Mouse (Mus musculus) heart, embryonic 14.5 days (tissue): ENCODE measurements around the gene Fermt3. TPM values are rescaled to one million over a fixed set of nuclear protein-coding genes. Genes with fewer than 3 reads are reported as not detected.

ENCODE experiments used
- ATAC-seq: fragments of 200-750 bp; cut with Nextera tagmentation; 2 replicates; pipeline ENCODE4 v1.8.0; 2017; ENCODE audit warnings: low read depth, moderate TSS enrichment; ENCODE audit not compliant: insufficient number of reproducible peaks, insufficient read depth, low FRiP score
- H3K27ac ChIP-seq, 2 experiments: fragments of 200-500 bp in 1 of 2; fragments of 300-500 bp in 1 of 2; sonication (generic) in 1 of 2; replicated peaks in 1 of 2; 2 replicates each; pipeline ENCODE4 v1.5.1; 2012 to 2014; ENCODE audit warnings: low read depth in 2 of 2, low read length in 2 of 2, control low read depth in 1 of 2, mild to moderate bottlenecking in 1 of 2, mixed read lengths in 1 of 2; ENCODE audit not compliant: control insufficient read depth in 1 of 2, insufficient read depth in 1 of 2
- H3K27me3 ChIP-seq: fragments of 300-500 bp; sonication (generic); 2 replicates; pipeline ENCODE4 v1.6.1; 2014; ENCODE audit warnings: mild to moderate bottlenecking, low read length, control low read depth; ENCODE audit not compliant: control insufficient read depth, insufficient read depth
- H3K36me3 ChIP-seq: fragments of 300-500 bp; sonication (generic); 2 replicates; pipeline ENCODE4 v1.6.1; 2014; ENCODE audit warnings: mild to moderate bottlenecking, control low read depth, low read length, mixed read lengths; ENCODE audit not compliant: control insufficient read depth, insufficient read depth
- H3K4me1 ChIP-seq, 2 experiments: fragments of 200-500 bp in 1 of 2; fragments of 300-500 bp in 1 of 2; sonication (generic) in 1 of 2; 2 replicates each; pipeline ENCODE4 v1.6.1; 2012 to 2014; ENCODE audit warnings: low read length in 2 of 2, control low read depth in 1 of 2, mixed read lengths in 1 of 2; ENCODE audit not compliant: control insufficient read depth in 2 of 2, insufficient read depth in 2 of 2
- H3K4me2 ChIP-seq: fragments of 300-500 bp; sonication (generic); 2 replicates; pipeline ENCODE4 v1.6.1; 2014; ENCODE audit warnings: mild to moderate bottlenecking, low read length
- H3K4me3 ChIP-seq, 2 experiments: fragments of 200-500 bp in 1 of 2; fragments of 300-500 bp in 1 of 2; sonication (generic) in 1 of 2; 2 replicates each; pipeline ENCODE4 v1.5.1; 2012 to 2014; ENCODE audit warnings: low read length in 2 of 2, mild to moderate bottlenecking in 2 of 2, control low read depth in 1 of 2, low read depth in 1 of 2, moderate library complexity in 1 of 2; ENCODE audit not compliant: control insufficient read depth in 1 of 2, insufficient read depth in 1 of 2
- H3K9ac ChIP-seq: fragments of 300-500 bp; sonication (generic); 2 replicates; pipeline ENCODE4 v1.6.1; 2014; ENCODE audit warnings: mild to moderate bottlenecking, low read length
- H3K9me3 ChIP-seq: fragments of 300-500 bp; sonication (generic); 2 replicates; pipeline ENCODE4 v1.6.1; 2016; ENCODE audit warnings: low read length, control low read depth; ENCODE audit not compliant: control insufficient read depth
- WGBS: fragments of 180-500 bp; shearing (Covaris S2); extraction: QIAGEN DNeasy Blood & Tissue Kit; methylation state at CpG from one replicate; pipeline ENCODE4 v1.1.7; 2014; 5-methylcytosine and 5-hydroxymethylcytosine counted together
- polyA plus RNA-seq: library from polyadenylated mRNA; unstranded; fragments of >200 nt; fragmentation: Nextera tagmentation; extraction: Ambion mirVana; gene quantifications from 2 replicates; pipeline ENCODE4 v1.2.1, GENCODE M21; 2014

Gene Fermt3
- polyA plus RNA-seq, 1 experiment from 2014 or later = 5.2 TPM

DNA sequence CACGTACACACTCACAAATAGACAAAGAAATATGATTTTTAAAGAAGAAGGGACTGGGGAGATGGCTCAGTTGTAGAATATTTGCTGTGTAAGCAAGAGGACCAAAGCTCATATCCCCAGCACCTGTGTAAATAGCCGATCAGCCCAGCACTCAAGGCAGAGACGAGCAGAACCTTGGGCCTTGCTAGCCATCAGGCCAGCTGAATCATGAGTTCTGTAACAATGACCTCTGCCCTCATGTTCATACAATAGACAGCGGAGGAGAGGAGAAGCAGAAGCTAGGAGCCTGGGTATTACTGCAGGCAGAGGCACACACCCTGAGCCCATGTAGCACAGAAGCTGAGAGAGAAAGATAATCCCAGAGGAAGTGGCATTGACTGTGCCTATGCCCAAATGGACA lies 6.8 kb downstream of the Fermt3 start:
- ATAC-seq = no peak
- Histone ChIP-seq H3K4me1 (no peaks in the 10 kb centered on the region), H3K9me3 (no peaks in the 10 kb centered on the region), H3K4me3 (no peak overlapping the region), H3K27ac (no peak overlapping the region), H3K27me3 (no peaks in the 10 kb centered on the region), H3K36me3 (no peaks in the 10 kb centered on the region), H3K4me2 (no peak overlapping the region), H3K9ac (no peak overlapping the region)
- WGBS = 85% methylated on average over 4 of the region's 4 CpGs

DNA sequence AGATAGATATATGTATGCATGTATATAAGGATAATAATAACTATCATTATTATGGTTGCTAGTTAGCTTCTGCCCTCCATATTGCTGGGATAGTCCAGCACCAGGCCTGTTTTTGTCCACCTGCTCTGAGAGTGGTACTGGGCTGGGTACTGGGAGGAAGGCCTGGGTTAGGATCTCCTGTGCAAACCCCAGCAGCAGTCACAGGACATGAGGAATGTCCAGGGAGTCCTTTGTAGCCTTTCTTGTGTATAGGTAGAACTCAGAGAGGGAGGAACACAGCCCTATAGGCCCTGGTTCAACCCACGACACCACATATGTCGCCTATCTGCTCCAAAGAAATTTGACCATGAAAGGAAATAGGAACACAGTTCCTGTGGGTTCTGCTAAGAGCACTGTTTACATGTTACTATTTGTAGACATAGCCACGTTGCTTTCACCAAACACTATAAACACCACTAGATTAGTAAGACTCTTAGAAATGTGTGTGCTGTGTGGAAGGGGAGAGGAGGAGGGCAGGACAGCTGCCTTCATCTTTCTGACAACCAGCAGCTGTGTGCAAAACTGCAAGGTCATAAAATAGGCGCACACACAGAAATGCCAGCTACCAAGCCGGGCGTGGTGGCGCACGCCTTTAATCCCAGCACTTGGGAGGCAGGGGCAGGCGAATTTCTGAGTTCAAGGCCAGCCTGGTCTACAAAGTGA lies 12.2 kb downstream of the Fermt3 start:
- H3K36me3 ChIP-seq = no peaks in the 10 kb centered on the region
- no peaks in the 10 kb centered on the region for H3K9me3 ChIP-seq
- ATAC-seq = no peak
- peaks cover 2 to 6% of the 10 kb centered on the region in 2 experiments; a peak in 1 of 4 replicates for H3K4me1 ChIP-seq
- H3K27me3 ChIP-seq = no peaks in the 10 kb centered on the region
- no peak overlapping the region for H3K27ac ChIP-seq
- H3K9ac ChIP-seq = no peak overlapping the region
- WGBS = 80% methylated on average over 9 of the region's 9 CpGs
- no peak overlapping the region for H3K4me3 ChIP-seq
- no peak overlapping the region for H3K4me2 ChIP-seq

DNA sequence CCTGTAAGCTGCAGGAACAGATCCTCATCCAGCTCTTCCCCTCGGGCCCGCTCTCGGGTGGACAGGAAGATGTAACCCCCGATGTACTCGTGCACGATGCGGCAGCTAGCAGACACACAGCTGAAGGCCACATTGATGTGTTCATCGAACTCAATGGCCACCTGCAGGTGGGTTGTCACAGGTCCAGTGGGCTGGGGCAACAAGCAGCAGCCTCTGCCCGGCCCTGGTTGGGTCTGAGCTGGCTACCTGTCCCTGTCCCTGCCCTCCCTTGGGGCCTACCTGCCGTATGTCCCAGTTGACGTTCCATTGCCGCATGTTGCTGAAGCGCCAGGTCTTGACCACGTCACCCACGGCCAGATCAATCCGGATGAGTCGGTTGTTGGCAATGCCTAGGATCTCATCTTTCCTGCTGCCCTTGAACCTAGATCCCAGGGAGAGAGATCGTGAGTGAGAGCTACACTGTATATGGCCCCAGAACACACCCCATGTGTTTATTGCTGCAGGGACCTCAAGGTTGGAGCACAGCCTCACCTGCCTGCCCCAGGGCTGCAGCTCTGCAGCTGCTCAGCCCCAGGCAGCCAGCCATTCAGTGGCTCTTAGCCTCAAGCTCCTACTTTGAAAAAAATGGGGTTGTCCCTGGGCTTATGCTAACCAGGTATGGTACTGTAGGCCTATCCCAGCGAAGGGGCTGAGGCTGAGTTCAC lies 19.8 kb downstream of the Fermt3 start:
- H3K4me3 ChIP-seq = no peak overlapping the region
- WGBS = 92% methylated on average over 19 of the region's 19 CpGs
- ATAC-seq = no peak
- H3K27ac ChIP-seq = no peak overlapping the region
- peaks cover 22% of the 10 kb centered on the region for H3K36me3 ChIP-seq
- H3K4me2 ChIP-seq = no peak overlapping the region
- H3K27me3 ChIP-seq = no peaks in the 10 kb centered on the region
- no peak overlapping the region for H3K9ac ChIP-seq
- no peaks in the 10 kb centered on the region for H3K9me3 ChIP-seq
- peaks cover 17 to 26% of the 10 kb centered on the region in 2 experiments for H3K4me1 ChIP-seq

DNA sequence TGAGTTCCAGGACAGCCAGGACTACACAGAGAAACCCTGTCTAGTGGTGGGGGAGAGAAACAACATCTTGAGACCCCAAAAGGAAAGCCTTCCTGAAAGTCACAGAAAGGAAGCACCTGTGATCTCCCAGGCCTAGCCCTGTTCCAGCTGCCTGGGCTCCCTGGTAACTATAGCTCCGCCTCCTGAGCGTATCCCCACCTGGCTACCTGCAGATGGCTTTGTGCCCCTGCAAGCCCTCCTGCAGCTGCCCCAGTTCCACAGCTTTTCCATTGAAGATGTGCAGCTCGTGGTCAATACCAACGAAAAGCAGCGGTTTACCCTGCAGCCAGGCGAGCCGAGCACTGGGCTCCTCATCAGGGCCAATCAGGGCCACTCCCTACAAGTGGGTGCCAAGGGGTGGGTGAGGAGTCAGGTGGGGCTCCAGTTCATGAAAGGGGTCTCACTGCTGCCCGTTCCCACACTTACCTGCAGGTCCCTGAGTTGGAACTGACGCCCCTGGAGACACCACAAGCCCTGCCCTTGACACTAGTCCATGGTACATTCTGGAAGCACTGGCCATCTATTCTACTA lies 21.5 kb downstream of the Fermt3 start:
- 86% methylated on average over 9 of the region's 9 CpGs for WGBS
- Histone ChIP-seq H3K9ac (no peak overlapping the region), H3K9me3 (no peaks in the 10 kb centered on the region), H3K36me3 (peaks cover 28% of the 10 kb centered on the region), H3K27ac (no peak overlapping the region), H3K4me2 (no peak overlapping the region), H3K4me1 (peaks cover 18 to 31% of the 10 kb centered on the region in 2 experiments), H3K27me3 (no peaks in the 10 kb centered on the region), H3K4me3 (no peak overlapping the region)
- ATAC-seq = no peak

DNA sequence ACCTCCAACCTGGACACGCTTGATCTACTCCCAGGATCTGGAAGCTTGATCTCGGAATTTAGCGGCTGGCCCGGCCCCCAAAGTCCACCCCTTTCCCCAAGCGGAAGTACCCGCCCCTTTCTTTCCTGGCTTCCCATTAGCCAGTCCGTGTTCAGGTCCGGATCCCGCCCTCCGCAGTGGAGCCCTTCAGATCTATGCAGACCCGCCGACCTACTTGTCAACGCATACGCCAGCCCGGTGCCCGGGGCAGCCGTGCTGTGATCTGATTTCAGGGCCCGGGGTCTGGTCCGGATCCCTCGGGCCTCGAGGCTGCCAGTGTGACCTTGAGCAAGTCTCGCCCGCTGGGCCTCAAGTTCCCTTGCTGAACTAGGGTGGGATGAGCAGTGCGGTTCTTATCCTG lies 23.3 kb downstream of the Fermt3 start, which contains the start of the genes Nudt22 and Trpt1:
TSS of gene Nudt22 (minus strand) at position 112 of the 400 bp plus-strand sequence.
TSS of gene Trpt1 (plus strand) at position 126 of the 400 bp plus-strand sequence.
- Histone ChIP-seq H3K4me2 (peak within 1 kb of the TSS; percentile 91), H3K9me3 (no peaks in the 10 kb centered on the region), H3K36me3 (peaks cover 28% of the 10 kb centered on the region), H3K4me1 (peaks cover 18 to 35% of the 10 kb centered on the region in 2 experiments), H3K27me3 (no peaks in the 10 kb centered on the region), H3K4me3 (peak within 1 kb of the TSS; percentile 68 to 70), H3K27ac (peak within 1 kb of the TSS; percentile 80 to 87), H3K9ac (peak within 1 kb of the TSS; percentile 88)
- WGBS = under 1% methylated on average over 24 of the region's 24 CpGs
- peak; percentile 66 for ATAC-seq

DNA sequence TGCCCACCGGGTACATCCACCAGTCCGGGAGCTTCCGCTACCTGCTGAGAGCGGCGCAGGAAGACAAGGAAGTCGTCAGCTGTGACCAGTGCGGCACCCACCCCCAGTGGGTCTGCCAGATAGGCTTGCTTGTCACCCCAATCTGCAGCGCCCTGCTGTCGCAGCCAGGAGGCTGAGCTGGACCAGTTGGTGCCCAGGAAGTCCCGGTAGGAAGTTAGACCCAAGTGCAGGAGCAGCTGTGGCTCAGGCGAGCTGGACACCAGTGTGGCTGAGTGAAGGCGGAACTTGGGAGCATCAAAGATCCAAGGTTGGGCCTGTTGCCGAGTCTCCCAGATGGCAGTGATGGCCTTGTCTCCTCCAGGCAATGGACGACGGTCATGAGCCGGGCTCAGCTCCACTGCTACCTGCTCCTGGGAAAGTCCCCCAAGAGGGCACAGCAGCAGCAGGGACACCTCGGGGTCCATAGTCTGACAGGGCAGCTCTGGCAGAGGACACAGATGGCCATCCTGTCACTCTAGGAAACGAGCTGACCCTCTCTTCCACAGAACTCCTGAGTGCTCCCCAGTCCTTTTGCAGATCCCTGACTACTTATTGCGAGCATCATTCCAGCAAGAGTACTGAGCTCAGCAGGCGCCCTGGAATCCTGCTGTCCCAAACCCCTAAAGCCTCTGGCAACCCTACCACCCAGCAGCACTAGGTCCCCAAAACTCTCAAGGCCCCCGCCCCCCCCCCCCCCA lies 23.8 kb downstream of the Fermt3 start:
- Histone ChIP-seq H3K4me1 (peaks cover 18 to 35% of the 10 kb centered on the region in 2 experiments), H3K27ac (peak overlapping the region in 1 of 2 experiments; percentile 87; a peak in 2 of 4 replicates), H3K4me2 (peak overlapping the region; percentile 91), H3K9me3 (no peaks in the 10 kb centered on the region), H3K36me3 (peaks cover 27% of the 10 kb centered on the region), H3K9ac (peak overlapping the region; percentile 88), H3K27me3 (no peaks in the 10 kb centered on the region), H3K4me3 (peak overlapping the region; percentile 52 to 68)
- no peak for ATAC-seq
- WGBS = 42% methylated on average over 20 of the region's 21 CpGs

DNA sequence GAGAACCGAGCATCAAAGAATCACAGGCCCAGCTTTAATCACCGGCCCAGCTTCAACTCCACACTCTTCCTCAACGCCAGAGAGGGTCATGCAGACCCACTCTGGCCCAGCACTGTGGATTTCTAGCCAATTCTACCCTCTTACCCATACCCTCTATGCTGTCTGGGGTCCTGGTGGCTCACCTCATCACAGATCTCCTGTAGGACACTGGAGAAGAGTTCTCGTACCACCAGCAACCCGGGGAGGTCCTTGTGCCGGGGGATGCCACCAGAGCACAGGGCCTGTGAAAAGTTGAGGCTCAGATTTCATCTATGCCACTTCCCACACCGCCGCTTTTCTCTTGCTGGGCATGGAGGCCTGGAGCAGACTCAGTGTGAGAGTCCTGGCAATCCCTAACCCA lies 24.8 kb downstream of the Fermt3 start:
- peaks cover 18 to 35% of the 10 kb centered on the region in 2 experiments for H3K4me1 ChIP-seq

More for the DNA sequence above, 24.8 kb downstream of the Fermt3 start:
- H3K9me3 ChIP-seq = no peaks in the 10 kb centered on the region
- peak overlapping the region; percentile 91 for H3K4me2 ChIP-seq
- 90% methylated on average over 8 of the region's 8 CpGs for WGBS
- peaks cover 19% of the 10 kb centered on the region for H3K36me3 ChIP-seq
- peak overlapping the region; percentile 88 for H3K9ac ChIP-seq
- H3K27me3 ChIP-seq = no peaks in the 10 kb centered on the region
- no peak overlapping the region for H3K4me3 ChIP-seq
- no peak for ATAC-seq
- H3K27ac ChIP-seq = no peak overlapping the region
